Mouse (Mus musculus): ENCODE data around the gene Scarf2. TPM values are rescaled to one million over a fixed set of nuclear protein-coding genes. Genes with fewer than 3 reads are reported as not detected.

The Scarf2 gene
- 0.03 TPM in 1 of 2 replicates, not detected in the other for polyA plus RNA-seq (2012)

DNA sequence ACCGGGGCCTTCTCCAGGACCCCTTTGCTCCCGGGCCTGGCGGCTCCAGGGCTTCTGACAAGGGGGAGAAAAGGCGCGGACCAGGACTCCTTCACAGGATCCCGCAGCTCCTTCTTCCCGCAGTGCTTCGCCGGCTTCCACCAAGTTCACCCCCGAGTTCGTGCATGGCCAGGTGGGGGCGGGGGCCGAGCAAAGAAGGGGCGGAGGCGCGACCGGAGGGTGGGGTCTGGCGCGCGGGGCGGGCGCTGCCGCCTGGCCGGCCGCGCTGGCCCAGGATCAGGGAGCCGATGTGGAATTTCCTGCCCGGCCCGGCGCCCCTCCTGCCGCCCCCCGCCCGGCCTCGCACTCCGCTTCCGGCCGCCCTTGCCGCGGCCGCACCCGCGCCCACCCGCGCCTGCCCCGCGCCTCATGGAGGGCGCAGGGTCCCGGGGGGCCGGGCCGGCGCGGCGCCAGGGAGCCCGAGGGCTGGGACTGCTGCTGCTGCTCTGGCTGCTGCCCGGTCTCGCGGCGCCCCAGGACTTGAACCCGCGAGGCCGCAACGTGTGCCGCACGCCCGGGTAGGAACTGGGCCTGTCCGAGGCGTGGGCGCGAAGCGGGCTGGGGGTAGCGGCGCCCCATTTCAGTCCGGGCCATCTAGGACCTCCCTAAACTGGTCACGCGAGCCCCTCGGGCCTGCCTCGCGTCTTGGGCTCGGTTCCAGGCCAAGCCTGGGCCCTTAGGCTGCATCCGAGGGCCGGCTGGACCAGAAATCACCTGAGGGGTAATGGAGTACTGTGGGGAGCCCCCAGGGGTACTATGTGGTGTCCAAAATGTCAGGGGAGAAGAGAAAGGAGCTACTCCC is at the start of gene Scarf2:
TSS of gene Scarf2 (plus strand) at position 312 of the 841 bp plus-strand sequence.
- no peak for TF ChIP-seq TAL1 (IDR thresholded peaks at IDR 0.05; ENCODE audit: low read length)
- peaks cover 5% of the 10 kb centered on the region for H3K36me3 ChIP-seq (ENCODE audit: control insufficient read depth)
- peaks cover 8% of the 10 kb centered on the region for H3K9me3 ChIP-seq (ENCODE audit: control insufficient read depth, low read length)
- H3K4me1 ChIP-seq (ENCODE audit: control insufficient read depth): no peaks in the 10 kb centered on the region
- peaks cover 79% of the 10 kb centered on the region for H3K27me3 ChIP-seq (ENCODE audit: control insufficient read depth)
- no peak within 1 kb of the TSS for H3K4me3 ChIP-seq (replicated peaks)

DNA sequence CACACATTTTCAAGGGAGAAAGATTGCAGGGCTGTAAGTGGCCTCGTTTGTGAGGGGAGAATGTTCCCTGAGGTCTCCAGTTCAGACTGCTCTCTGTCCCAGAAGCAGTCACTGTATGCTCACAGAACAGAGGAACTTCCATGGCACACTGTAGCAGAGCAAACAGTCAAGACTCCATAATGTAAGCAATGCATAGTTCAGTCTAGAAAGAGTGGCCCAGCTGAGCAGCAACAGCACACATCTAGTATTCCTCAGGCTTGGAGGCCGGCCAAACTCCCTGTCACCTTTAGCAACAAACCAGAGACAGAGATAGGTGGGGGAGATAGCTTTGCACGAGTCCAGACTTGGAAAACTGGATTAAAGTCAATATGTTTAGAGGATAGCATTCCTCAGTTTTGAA is 44.1 kb upstream of the Scarf2 start:
- peaks cover 17% of the 10 kb centered on the region for H3K27me3 ChIP-seq (ENCODE audit: control insufficient read depth)
- H3K36me3 ChIP-seq (ENCODE audit: control insufficient read depth): no peaks in the 10 kb centered on the region
- H3K4me1 ChIP-seq (ENCODE audit: control insufficient read depth): no peaks in the 10 kb centered on the region
- TF ChIP-seq GATA1 (IDR thresholded peaks at IDR 0.05; ENCODE audit: low read length): no peak
- no peak for TF ChIP-seq TAL1 (IDR thresholded peaks at IDR 0.05; ENCODE audit: low read length)
- no peak overlapping the region for H3K4me3 ChIP-seq (replicated peaks)
- no peaks in the 10 kb centered on the region for H3K9me3 ChIP-seq (ENCODE audit: control insufficient read depth, low read length)

DNA sequence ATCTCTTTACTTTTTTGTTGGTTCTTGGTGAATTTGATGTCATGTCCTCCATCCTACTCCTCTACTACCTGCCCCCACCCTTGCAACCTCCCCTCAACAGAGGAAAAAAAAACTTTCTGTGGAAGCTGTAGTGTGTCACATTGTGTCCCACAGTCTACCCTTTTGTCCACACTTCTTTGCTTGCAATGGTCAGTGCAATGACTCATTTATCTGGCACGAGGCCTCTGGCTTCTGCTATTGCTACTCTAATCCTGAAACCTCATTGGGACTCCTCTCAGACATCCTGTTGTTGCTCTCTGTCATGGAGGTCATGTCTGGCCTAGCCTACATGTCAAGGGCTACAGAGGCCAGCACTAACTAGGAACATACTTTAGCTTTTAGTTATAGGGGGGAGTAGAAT is 43.4 kb upstream of the Scarf2 start:
- no peaks in the 10 kb centered on the region for H3K9me3 ChIP-seq (ENCODE audit: control insufficient read depth, low read length)
- TF ChIP-seq GATA1 (IDR thresholded peaks at IDR 0.05; ENCODE audit: low read length) (no peak), TAL1 (IDR thresholded peaks at IDR 0.05; ENCODE audit: low read length) (no peak)

DNA sequence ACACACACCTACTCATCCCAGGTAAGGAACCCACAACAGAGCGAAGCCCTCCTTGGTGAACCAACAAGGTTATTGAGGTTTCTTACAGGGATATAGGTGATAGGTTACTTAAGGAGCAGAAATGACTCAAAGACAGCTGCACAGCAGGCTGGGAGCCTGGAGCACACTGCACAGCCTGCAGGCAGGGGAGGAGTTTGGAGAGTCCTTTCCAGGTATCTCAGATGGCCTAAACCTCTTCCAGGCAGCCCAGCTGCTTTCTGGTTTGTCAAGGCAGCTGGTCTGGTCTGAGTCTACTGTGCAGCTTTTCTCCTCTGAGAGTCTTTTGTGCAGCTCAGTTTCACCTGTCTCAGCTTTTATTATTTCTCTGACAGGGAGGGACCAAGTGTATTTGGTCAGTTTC is 39.3 kb upstream of the Scarf2 start:
- TF ChIP-seq GATA1 (IDR thresholded peaks at IDR 0.05; ENCODE audit: low read length): no peak
- TF ChIP-seq TAL1 (IDR thresholded peaks at IDR 0.05; ENCODE audit: low read length): no peak
- Histone ChIP-seq H3K4me1 (ENCODE audit: control insufficient read depth) (peaks cover 35% of the 10 kb centered on the region), H3K4me3 (replicated peaks) (no peak overlapping the region), H3K27me3 (ENCODE audit: control insufficient read depth) (peaks cover 37% of the 10 kb centered on the region), H3K36me3 (ENCODE audit: control insufficient read depth) (no peaks in the 10 kb centered on the region; the same call in 1 of the 2 replicates), H3K9me3 (ENCODE audit: control insufficient read depth, low read length) (peaks cover 4% of the 10 kb centered on the region; the same call in 1 of the 2 replicates)

More for the DNA sequence above, 43.4 kb upstream of the Scarf2 start:
- H3K4me3 ChIP-seq (replicated peaks): no peak overlapping the region
- peaks cover under 1% of the 10 kb centered on the region; the same call in 1 of the 2 replicates for H3K4me1 ChIP-seq (ENCODE audit: control insufficient read depth)
- H3K36me3 ChIP-seq (ENCODE audit: control insufficient read depth): no peaks in the 10 kb centered on the region
- peaks cover 18% of the 10 kb centered on the region for H3K27me3 ChIP-seq (ENCODE audit: control insufficient read depth)

DNA sequence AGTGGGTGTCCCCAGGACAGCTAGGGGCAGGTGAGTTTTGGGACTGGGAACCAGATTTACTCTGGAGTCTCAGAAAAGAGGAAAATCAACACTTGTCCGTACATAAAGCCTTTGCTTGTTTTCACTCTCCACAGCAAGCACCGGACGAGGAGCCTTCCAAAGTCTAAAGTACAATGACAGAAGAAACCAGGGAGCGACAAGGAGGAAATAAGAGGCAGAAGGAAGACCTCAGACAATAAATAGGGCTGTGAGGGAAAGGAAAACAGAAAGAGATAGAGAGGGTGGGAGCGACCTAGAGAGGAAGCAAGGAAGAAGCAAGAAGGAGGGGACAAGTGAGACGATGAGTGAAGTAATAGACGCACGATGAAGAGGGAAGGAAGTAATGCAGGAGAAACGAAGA is 38.2 kb upstream of the Scarf2 start:
- Histone ChIP-seq H3K27me3 (ENCODE audit: control insufficient read depth) (peaks cover 37% of the 10 kb centered on the region), H3K9me3 (ENCODE audit: control insufficient read depth, low read length) (peaks cover 4% of the 10 kb centered on the region; the same call in 1 of the 2 replicates), H3K36me3 (ENCODE audit: control insufficient read depth) (no peaks in the 10 kb centered on the region; the same call in 1 of the 2 replicates), H3K4me3 (replicated peaks) (peak overlapping the region; percentile 65), H3K4me1 (ENCODE audit: control insufficient read depth) (peaks cover 39% of the 10 kb centered on the region)
- no peak for TF ChIP-seq TAL1 (IDR thresholded peaks at IDR 0.05; ENCODE audit: low read length)
- TF ChIP-seq GATA1 (IDR thresholded peaks at IDR 0.05; ENCODE audit: low read length): no peak

DNA sequence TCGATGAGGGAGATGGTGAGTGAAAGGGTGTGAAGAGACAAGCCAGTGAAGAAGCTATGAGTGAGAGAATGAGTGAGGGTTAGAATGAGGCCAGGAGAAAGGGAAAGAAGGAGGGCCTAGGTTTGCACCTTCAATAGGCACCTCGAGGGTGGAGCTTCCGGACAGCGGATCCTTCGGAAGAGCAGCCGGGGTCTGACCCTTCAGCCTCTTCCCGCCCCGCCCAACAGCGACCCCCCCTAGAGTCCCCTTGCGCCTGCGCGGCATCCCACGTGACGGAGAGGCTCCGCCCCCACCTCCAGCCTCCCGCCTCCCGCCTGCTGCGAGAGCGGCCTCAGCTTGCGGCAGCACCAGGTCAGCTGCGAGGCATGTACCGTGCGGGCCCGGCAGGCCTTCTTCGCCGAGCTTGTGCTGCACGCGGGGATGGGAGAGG is 37.7 kb upstream of the Scarf2 start, which contains the start of gene Klhl22:
TSS of gene Klhl22 (plus strand) at position 275 of the 430 bp plus-strand sequence.
- H3K9me3 ChIP-seq (ENCODE audit: control insufficient read depth, low read length): peaks cover 4% of the 10 kb centered on the region; the same call in 1 of the 2 replicates
- H3K27me3 ChIP-seq (ENCODE audit: control insufficient read depth): peaks cover 37% of the 10 kb centered on the region
- H3K4me1 ChIP-seq (ENCODE audit: control insufficient read depth): peaks cover 44% of the 10 kb centered on the region
- H3K4me3 ChIP-seq (replicated peaks): peak within 1 kb of the TSS; percentile 65
- H3K36me3 ChIP-seq (ENCODE audit: control insufficient read depth): peaks cover 1% of the 10 kb centered on the region; the same call in 1 of the 2 replicates
- TF ChIP-seq TAL1 (IDR thresholded peaks at IDR 0.05; ENCODE audit: low read length) (no peak), GATA1 (IDR thresholded peaks at IDR 0.05; ENCODE audit: low read length) (no peak)

DNA sequence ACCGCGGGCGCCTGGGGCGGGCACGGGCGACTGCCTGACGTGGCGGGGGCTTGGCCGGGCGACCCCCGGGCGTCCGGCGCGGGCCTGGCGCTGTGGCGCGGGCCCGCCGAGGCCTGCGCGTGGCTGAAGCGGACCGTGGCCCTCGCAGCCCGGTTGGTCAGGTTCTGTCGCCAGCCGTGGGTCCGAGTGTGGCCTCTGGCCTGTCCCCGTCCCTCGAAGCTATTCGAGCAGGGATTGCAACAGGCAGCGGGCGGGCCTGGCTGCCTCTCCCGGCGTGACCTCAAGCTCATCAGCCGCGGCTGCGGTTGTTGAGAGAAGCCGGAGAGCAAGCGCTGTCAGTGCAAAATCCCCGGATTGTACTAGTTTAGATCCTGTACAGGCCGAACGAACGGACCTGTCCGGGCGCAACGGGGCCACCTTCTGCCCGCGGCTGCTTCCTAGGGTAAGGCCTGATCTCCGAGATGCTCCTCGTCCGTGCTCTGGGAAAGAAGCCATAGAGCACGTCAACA is 37.2 kb upstream of the Scarf2 start:
- Histone ChIP-seq H3K4me3 (replicated peaks) (peak overlapping the region; percentile 65), H3K27me3 (ENCODE audit: control insufficient read depth) (peaks cover 37% of the 10 kb centered on the region), H3K9me3 (ENCODE audit: control insufficient read depth, low read length) (peaks cover 4% of the 10 kb centered on the region; the same call in 1 of the 2 replicates), H3K4me1 (ENCODE audit: control insufficient read depth) (peaks cover 46% of the 10 kb centered on the region), H3K36me3 (ENCODE audit: control insufficient read depth) (peaks cover 2% of the 10 kb centered on the region; the same call in 1 of the 2 replicates)
- TF ChIP-seq TAL1 (IDR thresholded peaks at IDR 0.05; ENCODE audit: low read length): no peak
- no peak for TF ChIP-seq GATA1 (IDR thresholded peaks at IDR 0.05; ENCODE audit: low read length)

DNA sequence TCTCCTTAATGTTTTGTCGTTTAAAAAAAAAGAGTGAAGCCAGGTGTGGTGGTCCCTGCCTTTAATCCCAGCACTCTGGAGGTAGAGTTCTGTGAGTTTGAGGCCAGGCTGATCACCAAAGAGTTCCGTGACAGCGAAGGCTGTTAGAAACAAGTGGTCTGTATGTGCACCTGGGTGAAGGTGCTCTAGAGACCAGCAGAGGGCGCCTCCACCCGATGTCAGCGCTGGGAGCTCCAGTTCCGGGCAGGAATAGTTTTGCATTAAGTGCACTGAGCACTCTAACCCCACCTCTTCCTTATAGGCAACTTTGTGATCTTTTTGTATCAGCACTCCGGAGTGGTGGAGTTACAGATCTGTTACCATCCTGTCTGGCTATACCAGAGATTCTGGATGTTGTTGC is 36.4 kb upstream of the Scarf2 start:
- Histone ChIP-seq H3K9me3 (ENCODE audit: control insufficient read depth, low read length) (peaks cover 4% of the 10 kb centered on the region; the same call in 1 of the 2 replicates), H3K36me3 (ENCODE audit: control insufficient read depth) (peaks cover 2% of the 10 kb centered on the region; the same call in 1 of the 2 replicates), H3K27me3 (ENCODE audit: control insufficient read depth) (peaks cover 37% of the 10 kb centered on the region), H3K4me3 (replicated peaks) (no peak overlapping the region), H3K4me1 (ENCODE audit: control insufficient read depth) (peaks cover 48% of the 10 kb centered on the region)
- TF ChIP-seq TAL1 (IDR thresholded peaks at IDR 0.05; ENCODE audit: low read length) (no peak), GATA1 (IDR thresholded peaks at IDR 0.05; ENCODE audit: low read length) (no peak)

DNA sequence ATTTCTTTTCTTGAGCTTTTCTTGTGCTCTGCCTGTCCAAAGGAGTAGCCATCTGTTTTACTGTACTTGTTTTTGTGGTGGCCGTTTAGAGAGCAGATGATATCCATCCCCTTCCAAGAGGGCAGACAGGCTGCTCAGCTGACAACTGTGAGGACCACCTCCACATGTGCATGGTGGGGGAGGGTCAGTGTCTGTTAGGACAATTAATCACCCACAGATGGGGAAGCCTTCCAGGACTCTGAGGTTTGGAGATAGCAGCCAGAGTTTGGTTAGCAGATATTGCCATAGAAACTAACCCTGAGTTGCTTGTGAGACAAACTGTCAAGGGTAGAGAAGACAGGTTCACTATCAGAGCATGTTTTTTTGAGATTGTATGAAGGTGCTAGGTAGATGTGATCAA is 36.0 kb upstream of the Scarf2 start:
- H3K27me3 ChIP-seq (ENCODE audit: control insufficient read depth): peaks cover 37% of the 10 kb centered on the region
- H3K9me3 ChIP-seq (ENCODE audit: control insufficient read depth, low read length): peaks cover 4% of the 10 kb centered on the region; the same call in 1 of the 2 replicates
- H3K36me3 ChIP-seq (ENCODE audit: control insufficient read depth): peaks cover 2% of the 10 kb centered on the region; the same call in 1 of the 2 replicates
- TF ChIP-seq GATA1 (IDR thresholded peaks at IDR 0.05; ENCODE audit: low read length) (no peak), TAL1 (IDR thresholded peaks at IDR 0.05; ENCODE audit: low read length) (no peak)
- H3K4me3 ChIP-seq (replicated peaks): no peak overlapping the region
- H3K4me1 ChIP-seq (ENCODE audit: control insufficient read depth): peaks cover 48% of the 10 kb centered on the region

Measured in erythroblast, embryonic 14.5 days (primary cell).